Mouse (Mus musculus) adrenal gland, postnatal 10 days (tissue): ENCODE data around the gene Pkd1. TPM values are rescaled to one million over a fixed set of nuclear protein-coding genes. Genes with fewer than 3 reads are reported as not detected.

Source experiments
- DNase-seq: peaks from one replicate; pipeline ENCODE4 v3.0.0; 2021; ENCODE audit warnings: mixed read lengths
- total RNA-seq, 2 experiments: library from RNA; stranded (reverse); gene quantifications; 2 replicates each; pipeline ENCODE4 v1.2.3; 2021

Gene Pkd1
- total RNA-seq, 2 experiments from 2014 or later, result 40.2 to 51.0 TPM

GRCm38 (mm10) chr17:24567034-24567779 lies 17.6 kb downstream of the Pkd1 start:
- DNase-seq, result peak; percentile 57

- DNase-seq, result no peak
Measured at GRCm38 (mm10) chr17:24569837-24570236, 20.2 kb downstream of the Pkd1 start.

- no peak for DNase-seq
Measured at GRCm38 (mm10) chr17:24572651-24573245, 23.1 kb downstream of the Pkd1 start.

- DNase-seq, result no peak
Measured at GRCm38 (mm10) chr17:24573811-24574210, 24.2 kb downstream of the Pkd1 start.

- no peak for DNase-seq
Measured at GRCm38 (mm10) chr17:24579532-24579931, 29.9 kb downstream of the Pkd1 start.

GRCm38 (mm10) chr17:24580287-24580686 lies 30.7 kb downstream of the Pkd1 start:
- no peak for DNase-seq

GRCm38 (mm10) chr17:24583599-24584460 lies 34.2 kb downstream of the Pkd1 start:
- no peak for DNase-seq

- no peak for DNase-seq
Measured at GRCm38 (mm10) chr17:24584520-24584919, 34.9 kb downstream of the Pkd1 start.

- no peak for DNase-seq
Measured at GRCm38 (mm10) chr17:24586532-24586931, 36.9 kb downstream of the Pkd1 start.

GRCm38 (mm10) chr17:24590943-24591342 lies 41.3 kb downstream of the Pkd1 start:
- DNase-seq, result no peak

GRCm38 (mm10) chr17:24591695-24592094 lies 42.1 kb downstream of the Pkd1 start:
- DNase-seq, result no peak

GRCm38 (mm10) chr17:24593248-24593647 lies 43.6 kb downstream of the Pkd1 start:
- DNase-seq, result no peak

GRCm38 (mm10) chr17:24593992-24594890 lies 44.6 kb downstream of the Pkd1 start:
- no peak for DNase-seq

GRCm38 (mm10) chr17:24595126-24596072 lies 45.8 kb downstream of the Pkd1 start:
- DNase-seq, result peak; percentile 29

GRCm38 (mm10) chr17:24596073-24596466 lies 46.4 kb downstream of the Pkd1 start:
- DNase-seq, result no peak

GRCm38 (mm10) chr17:24596471-24597183 lies 47.0 kb downstream of the Pkd1 start:
- DNase-seq, result no peak

GRCm38 (mm10) chr17:24597989-24598388 lies 48.4 kb downstream of the Pkd1 start:
- no peak for DNase-seq

GRCm38 (mm10) chr17:24600502-24600901 lies 50.9 kb downstream of the Pkd1 start:
- no peak for DNase-seq

GRCm38 (mm10) chr17:24603961-24604360 lies 54.3 kb downstream of the Pkd1 start:
- no peak for DNase-seq

- DNase-seq, result no peak
Measured at GRCm38 (mm10) chr17:24604557-24604956, 54.9 kb downstream of the Pkd1 start.
